Mouse (Mus musculus): ENCODE data around the gene Hunk.

GRCm38 (mm10) chr16:90475701-90476229 lies 90.0 kb downstream of the Hunk start:
- TF ChIP-seq POLR2A (IDR thresholded peaks at IDR 0.05; ENCODE audit: borderline replicate concordance, extremely low read depth, insufficient read depth, insufficient read length, poor library complexity, severe bottlenecking), result no peak
- TF ChIP-seq CTCF (IDR thresholded peaks at IDR 0.05; ENCODE audit: borderline replicate concordance, extremely low read depth, insufficient read depth, insufficient read length), result no peak

All from brain, embryonic 14.5 days (tissue).